Mouse (Mus musculus) MEL-GATA-1-ER (cell line): ENCODE results near the gene Pcdh7.

Experiments used
- DNase-seq: peaks from one replicate; pipeline ENCODE4 v3.0.0-alpha.2; 2012; ENCODE audit warnings: low read depth; ENCODE audit errors: extremely low read depth

Gene Pcdh7

DNA sequence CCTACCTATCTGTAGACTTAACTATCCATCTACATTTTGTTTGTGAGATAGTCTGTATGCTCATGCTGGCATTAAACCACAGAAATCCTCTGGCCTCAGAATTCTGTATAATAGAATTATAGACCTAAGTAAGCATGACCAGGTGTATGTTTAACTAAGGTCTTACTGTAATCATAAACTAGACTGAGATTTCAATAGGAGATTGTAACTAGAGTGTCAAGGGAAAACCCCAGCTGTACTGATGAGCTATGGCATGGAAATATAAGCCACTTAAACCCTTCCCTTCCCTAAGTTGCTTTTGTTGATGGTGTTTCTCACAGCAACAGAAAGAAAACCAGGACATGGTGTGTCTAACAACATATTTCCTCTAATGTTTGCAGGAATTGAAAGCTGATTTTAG, 78.6 kb downstream of the Pcdh7 start:
- no peak for DNase-seq

DNA sequence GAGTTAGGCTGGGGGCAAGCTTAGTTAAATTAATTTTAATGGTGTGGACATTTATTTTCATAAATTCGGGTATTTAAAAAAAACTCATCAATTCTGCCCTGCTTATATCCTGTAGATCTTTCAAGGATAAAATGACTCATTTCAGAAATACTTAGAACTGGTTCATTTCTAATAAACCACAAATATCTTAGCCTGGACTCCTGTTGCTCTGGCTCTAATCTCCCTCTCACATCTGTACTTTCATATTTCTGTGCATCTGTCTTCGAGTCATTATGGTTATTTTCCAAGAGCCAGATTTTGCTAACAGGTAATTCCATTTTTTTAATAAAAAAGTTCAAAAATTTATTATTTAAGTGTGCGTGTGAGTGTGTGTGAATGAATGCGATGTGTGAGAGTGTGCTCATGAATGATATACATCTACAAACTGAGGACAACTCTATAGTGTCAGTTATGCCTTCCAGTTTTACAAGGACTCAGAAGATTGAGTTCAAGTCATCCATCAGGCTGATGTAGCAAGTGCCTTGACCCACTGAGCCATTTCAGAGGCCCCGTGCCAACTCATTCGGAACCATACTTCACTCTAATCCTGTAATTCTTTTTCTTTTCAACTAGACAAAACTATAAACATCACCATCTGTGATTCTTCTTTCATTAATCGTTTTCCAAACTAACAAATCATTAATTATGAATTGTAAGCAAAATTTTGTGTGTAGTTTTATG, 80.3 kb downstream of the Pcdh7 start:
- no peak for DNase-seq

DNA sequence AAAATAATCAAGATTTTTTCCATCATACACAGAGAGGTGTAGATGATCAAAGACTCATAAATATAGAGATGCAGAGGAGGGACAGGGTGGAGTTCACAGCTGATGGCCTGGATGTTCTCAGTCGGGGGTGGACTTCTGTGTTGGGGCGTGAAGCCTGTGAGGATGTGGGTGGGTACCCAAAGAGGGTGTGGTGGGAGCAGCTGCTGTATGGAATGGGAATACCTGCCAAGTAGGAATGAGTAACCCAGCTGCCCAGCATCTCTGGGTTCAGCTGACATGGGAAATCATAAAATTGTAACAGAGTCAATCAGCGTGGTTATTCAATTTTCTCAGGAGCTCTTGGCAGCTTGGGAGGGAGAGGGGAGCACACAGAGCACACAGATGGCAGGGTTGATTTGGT, 85.3 kb downstream of the Pcdh7 start:
- no peak for DNase-seq

DNA sequence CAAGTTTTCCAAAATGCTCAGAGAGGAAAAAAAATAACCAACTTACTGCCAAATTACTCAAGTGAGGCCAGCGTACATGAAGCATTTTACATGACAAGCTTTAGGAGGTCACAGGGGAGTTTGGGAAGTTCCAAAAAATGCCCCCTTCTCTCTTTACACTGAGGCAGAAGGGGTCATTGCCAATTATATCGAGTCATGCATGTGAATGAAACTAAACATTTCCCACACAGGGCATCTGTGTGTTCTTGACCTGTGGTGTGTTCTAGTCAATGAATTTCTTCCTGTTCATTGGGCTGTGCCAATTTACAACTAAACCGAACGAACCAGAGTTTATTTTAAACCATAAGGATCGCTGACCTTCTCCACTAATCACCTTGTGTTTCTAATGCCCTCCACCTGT, 86.1 kb downstream of the Pcdh7 start:
- no peak for DNase-seq

DNA sequence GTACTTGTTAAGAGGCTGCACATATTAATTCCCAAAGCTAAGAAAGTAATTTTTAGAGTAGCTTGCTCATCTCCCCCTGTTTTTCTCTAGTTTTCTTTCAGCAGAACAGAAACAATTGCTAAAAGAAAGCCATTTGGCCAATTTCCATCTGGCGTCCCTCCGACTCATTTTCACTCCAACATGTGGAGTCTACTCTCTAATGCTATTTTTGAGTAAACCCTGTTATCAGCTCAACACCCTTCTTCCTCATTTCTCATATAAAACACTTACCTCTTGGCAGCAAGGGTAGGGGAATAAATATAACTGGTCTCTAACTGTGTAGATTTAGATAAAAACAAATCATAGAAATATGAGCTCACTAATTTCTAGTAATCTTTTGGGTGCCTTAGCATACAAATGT, 89.6 kb downstream of the Pcdh7 start:
- DNase-seq, result peak; percentile 6

DNA sequence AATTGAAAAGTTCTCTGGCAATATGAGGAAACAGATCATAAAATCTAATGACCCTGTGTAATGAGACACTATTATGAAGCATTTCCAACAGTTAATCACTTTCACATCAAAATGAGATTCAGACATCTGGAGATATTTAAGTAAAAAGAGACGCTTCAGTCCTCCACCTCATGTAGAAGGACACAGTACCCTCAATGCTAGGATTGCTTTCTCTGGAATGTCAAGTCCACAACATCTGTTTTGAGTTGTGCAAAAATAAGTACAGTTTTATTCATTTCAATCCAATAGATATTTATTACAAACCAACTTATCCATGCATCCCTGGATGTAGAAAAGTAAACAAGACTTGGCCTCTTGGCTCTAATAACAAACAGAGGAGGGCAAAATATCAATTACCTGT, 92.9 kb downstream of the Pcdh7 start:
- no peak for DNase-seq

DNA sequence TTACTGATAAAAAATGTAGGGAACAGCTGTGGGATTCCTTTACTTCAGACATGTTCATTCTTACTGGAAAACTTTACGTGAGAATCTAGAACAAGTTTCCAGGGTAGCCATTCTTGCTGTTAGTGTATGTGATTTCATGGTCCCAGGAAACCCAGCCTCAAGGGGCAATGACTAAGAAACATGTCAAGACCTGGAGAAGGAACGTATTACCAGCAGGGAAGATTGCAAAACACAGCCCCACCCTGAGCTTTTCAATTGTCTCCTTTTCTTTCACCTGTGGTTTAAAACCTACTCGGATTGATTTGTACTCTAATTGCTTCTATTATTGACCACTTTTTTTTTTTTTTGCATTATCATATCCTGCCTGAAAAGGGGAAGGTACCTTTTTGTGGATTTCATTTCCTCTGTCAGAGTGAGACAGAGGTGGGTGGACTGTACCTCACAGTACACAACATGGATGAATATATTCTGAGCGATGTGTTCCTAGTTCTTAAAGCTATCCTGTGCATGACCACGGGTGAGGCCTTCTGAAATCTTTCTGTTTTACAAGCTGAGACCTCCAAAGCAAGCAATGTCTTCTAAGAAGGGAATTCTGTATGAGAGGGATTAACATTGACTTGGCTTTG, 98.3 kb downstream of the Pcdh7 start:
- no peak for DNase-seq

DNA sequence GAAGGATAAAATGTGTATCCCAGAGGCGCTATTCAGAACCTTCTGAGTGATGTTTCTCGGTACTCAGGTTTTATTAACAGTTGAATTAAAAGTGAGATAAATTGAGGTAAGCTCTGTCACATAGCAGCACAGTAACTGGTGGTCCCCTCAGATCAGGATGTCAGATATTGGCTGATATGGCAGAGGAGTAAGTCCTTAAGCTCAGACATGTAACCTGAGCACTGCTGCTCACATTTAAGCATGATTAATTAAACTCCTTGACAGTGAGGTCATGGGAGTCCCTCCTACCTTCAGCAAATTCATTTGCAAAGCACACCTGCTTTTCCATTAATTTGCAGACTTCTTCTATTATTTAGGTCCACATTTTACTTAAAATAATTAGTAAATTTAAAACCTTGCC, 102.0 kb downstream of the Pcdh7 start:
- no peak for DNase-seq

DNA sequence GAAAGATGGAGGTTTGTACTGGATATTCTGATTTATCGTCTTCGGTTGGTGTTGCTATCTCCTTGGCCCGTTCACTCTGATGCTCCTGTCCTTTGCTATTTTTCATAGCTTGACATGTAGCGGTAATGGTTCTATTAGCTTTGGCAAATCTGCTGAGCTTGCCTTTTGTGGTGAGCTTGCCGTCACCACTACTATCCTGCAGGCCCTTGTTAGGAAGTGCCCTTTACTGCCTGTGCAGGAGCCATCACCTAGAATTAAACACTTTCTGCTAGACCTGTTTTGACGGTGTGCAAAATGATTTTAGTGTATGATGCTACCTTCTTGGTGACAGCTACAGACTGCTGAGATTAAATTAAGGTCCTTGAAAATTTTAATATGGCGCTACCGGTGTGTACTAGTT, 103.3 kb downstream of the Pcdh7 start:
- no peak for DNase-seq

DNA sequence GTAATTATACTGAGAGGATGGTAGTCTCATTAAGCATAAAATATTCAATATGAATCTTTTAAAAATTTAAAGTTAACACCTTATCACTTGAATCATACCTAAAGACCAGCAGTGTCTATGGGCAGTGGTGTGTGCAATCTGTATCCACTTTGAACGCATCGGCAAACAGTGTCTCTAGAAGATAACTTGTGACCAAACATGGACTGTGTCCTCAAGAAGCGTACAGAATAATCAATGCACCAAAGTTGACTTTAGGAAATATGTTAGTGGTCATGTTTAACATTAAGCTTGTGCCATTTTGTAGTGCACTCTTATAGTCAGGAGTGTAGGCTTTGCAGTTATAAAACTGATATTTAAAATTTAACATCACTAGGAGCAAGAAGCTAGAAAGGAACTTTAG, 110.7 kb downstream of the Pcdh7 start:
- no peak for DNase-seq

DNA sequence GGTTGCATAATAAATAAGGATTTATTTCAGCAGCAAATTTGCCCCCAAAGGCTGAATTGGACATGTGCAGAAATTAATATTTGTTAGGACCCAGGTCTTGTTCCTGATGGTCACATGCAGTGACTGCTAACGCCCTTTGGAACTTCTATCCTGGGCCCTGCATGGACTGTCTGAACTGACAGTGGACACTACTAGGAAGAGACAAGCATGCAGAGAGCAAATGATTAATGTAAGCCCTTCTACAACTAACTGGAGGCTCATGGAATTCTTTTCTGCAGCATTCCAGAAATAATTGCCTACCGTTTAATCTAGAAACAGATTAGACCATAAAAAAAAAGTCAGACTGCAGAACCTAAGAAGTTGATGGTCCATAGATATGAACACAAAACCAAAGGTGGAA, 119.4 kb downstream of the Pcdh7 start:
- no peak for DNase-seq

DNA sequence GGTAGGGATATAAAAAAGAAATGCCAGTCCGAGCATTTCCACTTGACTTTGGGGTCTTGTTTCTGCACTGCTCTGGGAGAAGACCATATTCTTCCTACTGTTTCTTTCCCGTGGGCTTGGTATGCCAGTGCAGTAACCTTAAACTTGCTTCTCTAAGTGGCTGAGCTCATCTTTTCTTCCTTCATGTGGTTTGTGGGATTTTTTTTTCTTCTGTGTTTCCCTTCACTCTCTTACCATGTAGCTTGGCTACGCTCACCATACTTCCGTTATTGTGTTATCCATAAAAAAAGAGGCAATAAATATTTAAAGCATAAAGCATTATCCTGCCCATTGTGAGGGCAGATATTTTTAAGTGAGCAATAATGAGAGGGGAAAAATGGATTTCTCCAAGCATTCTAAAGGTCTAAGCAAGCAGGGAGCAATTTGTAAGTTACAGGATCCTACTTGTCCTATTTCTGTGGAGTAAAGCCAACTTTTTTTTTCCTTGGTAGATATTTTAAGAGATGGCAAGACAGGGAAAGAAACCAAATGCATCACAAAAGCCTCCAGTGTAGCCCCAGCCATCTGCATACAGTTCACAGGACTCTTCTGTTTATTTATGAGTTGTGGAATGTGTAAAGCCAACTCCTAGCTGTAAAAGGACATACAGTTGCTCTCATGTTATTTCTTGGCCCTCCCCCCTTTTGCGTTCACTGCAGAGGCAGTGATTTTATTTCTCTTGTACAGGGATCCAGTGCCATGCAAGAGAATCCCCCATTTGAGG, 123.8 kb downstream of the Pcdh7 start:
- DNase-seq, result no peak

DNA sequence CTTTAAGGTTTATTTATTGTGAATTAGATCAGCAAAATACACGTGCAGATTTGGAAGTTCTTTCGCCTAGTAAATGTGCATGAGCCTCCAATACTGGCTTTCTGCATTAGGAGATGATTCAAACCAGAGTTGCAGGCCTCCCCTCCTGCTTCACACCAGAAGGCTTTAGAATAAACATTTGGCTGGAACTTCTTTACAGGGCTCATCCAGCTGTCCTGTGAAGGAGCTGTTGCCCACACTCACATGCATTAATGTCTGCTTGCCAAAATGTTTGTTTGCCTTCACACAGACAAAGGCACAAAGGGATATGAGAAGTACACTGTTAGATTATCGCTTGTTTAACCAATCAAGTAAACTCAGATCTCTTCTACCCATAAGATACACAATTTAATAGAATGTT, 129.7 kb downstream of the Pcdh7 start:
- DNase-seq, result no peak

DNA sequence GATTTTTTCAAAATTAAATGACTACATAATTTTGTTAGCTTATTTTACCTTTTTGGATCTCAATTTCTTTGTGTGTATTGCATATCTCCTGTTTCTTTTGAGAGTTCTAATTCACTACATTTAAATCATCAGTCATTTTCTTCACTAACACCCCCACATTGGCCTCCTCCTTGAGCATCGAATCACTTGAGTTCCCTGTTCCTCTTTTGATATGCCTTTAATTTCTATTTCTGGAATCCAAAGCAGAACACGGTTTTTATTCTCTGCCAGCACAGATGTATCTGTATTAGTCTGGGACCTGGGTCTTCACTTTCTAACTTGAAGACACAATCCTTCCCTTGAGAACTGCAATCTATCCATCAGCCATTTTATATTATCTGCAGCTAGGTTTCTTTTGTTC, 132.3 kb downstream of the Pcdh7 start:
- DNase-seq, result no peak

DNA sequence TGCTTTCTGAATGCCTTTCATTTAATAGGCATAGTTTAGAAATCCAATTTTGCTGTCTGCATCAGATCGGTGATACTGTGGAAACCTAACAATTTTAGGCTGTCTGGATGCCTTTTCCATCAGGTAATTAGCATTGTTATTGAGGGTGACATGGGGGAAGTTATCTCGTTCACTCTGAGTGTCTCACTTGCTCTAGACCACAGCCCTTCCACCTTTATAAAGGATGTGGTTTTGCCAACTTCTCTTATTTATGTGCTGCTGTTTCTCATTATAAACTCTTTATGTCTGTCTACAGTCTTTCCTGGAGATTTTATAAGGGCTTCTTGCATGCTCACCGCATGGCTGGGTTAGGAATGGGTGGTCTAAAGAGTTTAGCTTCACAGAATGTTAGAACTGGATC, 139.5 kb downstream of the Pcdh7 start:
- no peak for DNase-seq

DNA sequence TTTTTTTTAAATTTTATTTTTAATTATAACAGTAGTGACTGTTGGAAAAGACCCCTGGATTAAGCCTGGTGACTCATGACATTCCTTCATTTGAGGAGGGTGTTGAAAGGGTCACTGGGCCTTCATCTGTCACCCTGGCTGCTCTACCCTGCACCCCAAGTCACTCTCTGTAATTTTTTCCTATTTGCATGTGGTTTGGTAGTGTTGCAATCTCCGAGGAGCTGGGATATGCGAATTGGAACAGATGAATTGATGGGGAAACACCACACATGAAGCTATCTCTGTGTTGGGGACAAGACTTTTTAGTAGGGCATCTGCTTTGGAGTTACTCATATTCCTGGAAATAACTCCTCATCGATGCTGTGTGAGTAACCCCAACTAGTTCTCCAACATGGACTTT, 146.5 kb downstream of the Pcdh7 start:
- DNase-seq, result no peak

DNA sequence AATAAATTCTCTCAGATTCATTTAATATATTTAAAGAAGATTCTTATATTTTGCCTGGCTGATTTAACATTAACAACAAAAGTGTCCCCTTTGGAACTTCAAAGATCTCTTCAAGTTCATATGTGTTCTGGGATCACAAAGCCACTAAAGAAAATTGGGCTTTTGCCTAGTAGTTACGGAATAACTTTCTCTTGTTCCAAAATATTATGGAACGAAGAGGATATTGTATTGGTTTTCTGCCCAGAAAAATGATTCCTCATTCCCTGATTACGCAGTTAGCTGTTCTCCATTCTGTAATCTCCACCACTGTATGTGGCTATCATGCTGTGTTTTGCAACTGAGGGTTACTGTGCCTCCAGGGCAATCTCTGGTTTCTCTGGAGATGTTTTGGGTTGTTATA, 147.5 kb downstream of the Pcdh7 start:
- DNase-seq, result no peak

DNA sequence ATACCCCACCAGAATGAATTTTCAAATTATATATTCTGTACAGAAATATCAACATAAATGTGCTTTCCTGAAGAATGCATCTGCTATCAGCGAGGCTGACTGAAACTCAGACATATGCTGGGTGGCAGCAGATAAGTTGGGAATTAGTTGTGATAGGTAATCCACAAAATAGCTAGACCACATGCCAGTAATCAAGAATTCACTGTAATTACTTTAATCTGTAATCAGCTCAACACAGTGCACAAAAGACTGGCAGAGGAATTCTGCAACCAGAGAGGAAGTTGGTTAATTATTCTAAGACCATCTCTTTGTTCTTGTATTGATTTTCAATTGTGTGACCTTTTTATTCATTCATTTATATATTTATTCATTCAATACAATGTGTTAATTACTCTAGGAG, 148.3 kb downstream of the Pcdh7 start:
- DNase-seq, result no peak

DNA sequence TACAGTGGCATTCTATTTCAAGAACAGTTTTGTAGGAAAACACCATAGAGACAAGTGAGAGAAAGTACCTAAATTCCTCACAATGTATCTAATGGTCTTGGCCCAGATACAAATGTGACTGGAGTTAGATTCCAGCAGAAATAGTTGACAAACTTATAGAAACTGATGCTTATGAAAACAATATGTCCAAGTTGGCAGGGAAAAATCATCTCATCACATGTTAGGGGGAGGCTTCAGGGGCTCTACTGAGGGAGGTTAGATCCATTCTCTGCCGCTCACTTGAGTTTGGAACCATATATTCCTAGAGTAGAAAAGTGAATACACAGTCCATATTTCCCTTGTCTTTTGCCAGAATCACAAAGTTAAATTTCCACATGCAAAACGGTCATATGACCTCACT, 150.1 kb downstream of the Pcdh7 start:
- no peak for DNase-seq

DNA sequence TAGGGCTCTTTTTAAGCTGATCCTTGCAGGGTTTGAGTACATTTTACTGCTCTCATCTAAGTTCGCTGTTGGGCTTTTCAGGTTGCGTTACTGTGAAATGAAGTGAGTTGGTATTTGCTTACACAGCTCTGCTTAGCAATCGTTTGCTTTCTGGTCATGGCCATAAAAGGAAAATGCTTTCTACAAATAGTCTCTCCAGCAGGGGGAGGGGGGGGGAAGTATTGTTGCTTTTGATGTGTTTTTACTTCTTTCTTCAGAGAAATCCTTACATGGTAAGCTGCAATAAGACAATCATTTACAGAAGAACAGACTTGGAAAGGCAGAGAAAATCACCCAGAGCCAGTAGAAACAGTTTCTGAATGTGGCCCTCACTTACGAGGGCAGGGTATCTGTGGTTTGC, 150.9 kb downstream of the Pcdh7 start:
- DNase-seq, result no peak

DNA sequence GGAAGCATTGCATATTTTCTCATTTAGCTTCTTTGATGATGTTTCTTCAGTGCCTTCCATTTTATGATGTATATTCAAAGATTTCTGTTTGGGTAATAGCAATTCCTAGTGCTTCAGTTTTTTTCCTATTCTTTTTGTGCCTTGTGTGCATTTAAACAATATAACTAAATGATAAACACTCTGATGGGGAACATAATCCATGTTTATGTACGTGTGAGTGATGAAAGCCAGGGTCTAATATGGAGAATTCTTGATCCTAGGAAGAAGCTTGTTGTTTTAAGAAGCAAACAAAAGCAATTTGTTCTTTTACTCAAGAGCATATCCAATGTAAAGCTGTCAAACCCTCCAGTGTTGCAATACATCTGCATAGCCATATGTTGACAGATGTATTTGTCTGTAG, 153.0 kb downstream of the Pcdh7 start:
- DNase-seq, result no peak

DNA sequence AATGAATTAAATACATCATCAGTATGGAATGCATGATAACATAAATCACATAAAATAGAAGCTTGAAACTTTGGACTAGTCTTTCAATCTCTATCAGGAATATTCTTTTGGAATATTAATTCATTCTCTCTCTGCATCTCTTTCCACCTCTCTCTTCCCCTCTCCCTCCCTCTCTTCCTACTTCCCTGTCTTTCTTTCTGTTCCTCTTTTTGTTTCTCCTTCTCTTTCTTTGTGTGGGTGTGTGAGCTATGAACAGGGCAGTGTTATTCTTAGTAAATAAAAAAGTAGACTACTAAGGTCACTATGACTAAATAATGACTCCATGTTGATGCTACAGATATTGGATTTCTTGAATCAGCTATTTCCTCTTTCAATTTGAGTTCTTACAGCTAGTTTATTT, 167.2 kb downstream of the Pcdh7 start:
- DNase-seq, result no peak
